Mouse (Mus musculus) right cerebral cortex, postnatal 36 days (tissue): ENCODE measurements around the gene Abcg4.

Source experiments
- DNase-seq, 2 experiments: peaks; one replicate each; pipeline ENCODE4 v3.0.0; 2022; ENCODE audit warnings: low spot score in 2 of 2, mixed read lengths in 1 of 2

The Abcg4 gene

GRCm38 (mm10) chr9:44240399-44240798 is 48.0 kb downstream of the Abcg4 start, which contains the start of gene Ccdc153:
Ccdc153 (plus strand) TSS chr9:44240676.
- no peak for DNase-seq

- DNase-seq = no peak
Observed at GRCm38 (mm10) chr9:44239447-44239846, 49.0 kb downstream of the Abcg4 start.

- no peak for DNase-seq
Observed at GRCm38 (mm10) chr9:44238501-44239190, 49.8 kb downstream of the Abcg4 start.

- no peak for DNase-seq
Observed at GRCm38 (mm10) chr9:44237128-44237527, 51.3 kb downstream of the Abcg4 start.

GRCm38 (mm10) chr9:44236601-44237000 is 51.8 kb downstream of the Abcg4 start:
- no peak for DNase-seq

GRCm38 (mm10) chr9:44234479-44235427 is 53.7 kb downstream of the Abcg4 start:
- no peak for DNase-seq

- DNase-seq = peak; percentile 97 to 98
Observed at GRCm38 (mm10) chr9:44233802-44234478, 54.5 kb downstream of the Abcg4 start, which contains the start of gene Cbl. Cbl (minus strand) TSS chr9:44234049.

GRCm38 (mm10) chr9:44233021-44233801 is 55.2 kb downstream of the Abcg4 start:
- DNase-seq = peak in 1 of 2 experiments; percentile 60

- no peak for DNase-seq
Observed at GRCm38 (mm10) chr9:44231609-44232008, 56.8 kb downstream of the Abcg4 start.

- no peak for DNase-seq
Observed at GRCm38 (mm10) chr9:44225993-44226392, 62.4 kb downstream of the Abcg4 start.
